Mouse (Mus musculus): ENCODE measurements around the gene Zbed3.
"Not testable (repeated sequence)": the region's sequence is repeated elsewhere in the genome, so short reads cannot be mapped to it uniquely, and the experiment has no call there.

Gene Zbed3

GRCm38 (mm10) chr13:95332086-95332899 lies 8.9 kb downstream of the Zbed3 start:
- DNase-seq (ENCODE audit: inconsistent ontology term), result no peak

- no peak for DNase-seq (ENCODE audit: inconsistent ontology term)
These were observed 12.8 kb downstream of the Zbed3 start for GRCm38 (mm10) chr13:95336122-95336677.

- DNase-seq (ENCODE audit: inconsistent ontology term), result no peak
These were observed 20.1 kb downstream of the Zbed3 start for GRCm38 (mm10) chr13:95343470-95343869.

- no peak for DNase-seq (ENCODE audit: inconsistent ontology term)
These were observed 22.5 kb downstream of the Zbed3 start for GRCm38 (mm10) chr13:95345869-95346268.

GRCm38 (mm10) chr13:95347018-95347696 lies 23.7 kb downstream of the Zbed3 start:
- DNase-seq (ENCODE audit: inconsistent ontology term), result peak; percentile 50

GRCm38 (mm10) chr13:95348476-95348875 lies 25.1 kb downstream of the Zbed3 start:
- no peak for DNase-seq (ENCODE audit: inconsistent ontology term)

- DNase-seq (ENCODE audit: inconsistent ontology term), result no peak
These were observed 34.8 kb downstream of the Zbed3 start for GRCm38 (mm10) chr13:95358223-95358622.

GRCm38 (mm10) chr13:95363440-95363839 lies 40.0 kb downstream of the Zbed3 start:
- no peak for DNase-seq (ENCODE audit: inconsistent ontology term)

- no peak for DNase-seq (ENCODE audit: inconsistent ontology term)
These were observed 42.9 kb downstream of the Zbed3 start for GRCm38 (mm10) chr13:95366356-95366755.

GRCm38 (mm10) chr13:95374701-95375553 lies 51.5 kb downstream of the Zbed3 start, which contains the start of gene Aggf1:
Gene Aggf1, minus strand, starts transcription at chr13:95375352.
- DNase-seq (ENCODE audit: inconsistent ontology term), result peak; percentile 88

- no peak for DNase-seq (ENCODE audit: inconsistent ontology term)
These were observed 52.1 kb downstream of the Zbed3 start for GRCm38 (mm10) chr13:95375554-95375914.

- not testable (repeated sequence) for DNase-seq (ENCODE audit: inconsistent ontology term)
These were observed 53.4 kb downstream of the Zbed3 start for GRCm38 (mm10) chr13:95376689-95377289.

GRCm38 (mm10) chr13:95378696-95379095 lies 55.3 kb downstream of the Zbed3 start:
- no peak for DNase-seq (ENCODE audit: inconsistent ontology term)

- no peak for DNase-seq (ENCODE audit: inconsistent ontology term)
These were observed 59.0 kb downstream of the Zbed3 start for GRCm38 (mm10) chr13:95382418-95382817.
